ENCODE assay signal across 7 mouse cellular contexts in genomic region chr7:34570114-34571065, GRCm38 (mm10).
DNase-seq lines count a peak whose midpoint lies in the region; ATAC-seq and TF ChIP-seq lines count a peak whose summit lies in the region.

No protein-coding gene starts in this region.

- peak overlapping the region; percentile 53 for H3K9ac ChIP-seq in forebrain, embryonic 11.5 days (ENCODE audit: low read length)
- H3K9ac ChIP-seq in heart, embryonic 16.5 days (ENCODE audit: low read length) = peak overlapping the region; percentile 54
- no peak overlapping the region for H3K9ac ChIP-seq in liver, embryonic 14.5 days (replicated peaks)
- H3K9ac ChIP-seq in neural tube, embryonic 15.5 days (replicated peaks) = peak overlapping the region; percentile 31; the same call in 1 of the 2 replicates

- peak overlapping the region; percentile 75 for H3K27ac ChIP-seq in forebrain, embryonic 11.5 days (ENCODE audit: low read depth, low read length)
- H3K27ac ChIP-seq in heart, embryonic 16.5 days (ENCODE audit: low read length) = no peak overlapping the region
- no peak overlapping the region for H3K27ac ChIP-seq in liver, embryonic 14.5 days
- peak overlapping the region; percentile 42; the same call in 1 of the 2 replicates for H3K27ac ChIP-seq in neural tube, embryonic 15.5 days (replicated peaks)

- peak; percentile 36 for DNase-seq in brain, adult 2 months (ENCODE audit: low read depth, low spot score)
- peak; percentile 83 for DNase-seq in forebrain, embryonic 11.5 days (ENCODE audit: low spot score)
- peak; percentile 89 for DNase-seq in kidney, postnatal 10 days
- no peak for DNase-seq in liver, embryonic 14.5 days (ENCODE audit: low read depth in 3 of 3, low spot score in 3 of 3)
- DNase-seq in urinary bladder, postnatal 36 days (ENCODE audit: low spot score in 2 of 2) = peak; percentile 79 to 84

- no peaks in the 10 kb centered on the region for H3K27me3 ChIP-seq in forebrain, embryonic 11.5 days (ENCODE audit: control insufficient read depth, insufficient read depth, low read length)
- 0 out of 2 replicates have a peak, but pooled peaks cover 2% of the 10 kb centered on the region for H3K27me3 ChIP-seq in heart, embryonic 16.5 days (ENCODE audit: control insufficient read depth, insufficient read depth, low read length)
- no peaks in the 10 kb centered on the region for H3K27me3 ChIP-seq in liver, embryonic 14.5 days (ENCODE audit: control insufficient read depth, insufficient read depth, low read length)
- no peaks in the 10 kb centered on the region for H3K27me3 ChIP-seq in neural tube, embryonic 15.5 days (replicated peaks)

- no peaks in the 10 kb centered on the region for H3K36me3 ChIP-seq in forebrain, embryonic 11.5 days (ENCODE audit: control insufficient read depth, insufficient read depth, low read length)
- H3K36me3 ChIP-seq in heart, embryonic 16.5 days (ENCODE audit: control insufficient read depth, insufficient read depth) = no peaks in the 10 kb centered on the region
- no peaks in the 10 kb centered on the region for H3K36me3 ChIP-seq in liver, embryonic 14.5 days (replicated peaks; ENCODE audit: control insufficient read depth, insufficient read depth, low read depth)
- no peaks in the 10 kb centered on the region for H3K36me3 ChIP-seq in neural tube, embryonic 15.5 days

- no peaks in the 10 kb centered on the region for H3K9me3 ChIP-seq in forebrain, embryonic 11.5 days (ENCODE audit: control insufficient read depth, low read length)
- no peaks in the 10 kb centered on the region for H3K9me3 ChIP-seq in heart, embryonic 16.5 days (replicated peaks; ENCODE audit: control insufficient read depth, low read length)
- H3K9me3 ChIP-seq in liver, embryonic 14.5 days (ENCODE audit: control insufficient read depth, low read length) = no peaks in the 10 kb centered on the region
- H3K9me3 ChIP-seq in neural tube, embryonic 15.5 days (replicated peaks) = no peaks in the 10 kb centered on the region

- H3K4me3 ChIP-seq in forebrain, embryonic 11.5 days (ENCODE audit: low read depth, low read length) = peak overlapping the region; percentile 27
- H3K4me3 ChIP-seq in heart, embryonic 16.5 days (ENCODE audit: low read length) = peak overlapping the region; percentile 40
- no peak overlapping the region for H3K4me3 ChIP-seq in liver, embryonic 14.5 days (ENCODE audit: insufficient read depth in 1 of 2, low read depth in 2 of 2, low read length in 2 of 2)
- peak overlapping the region; percentile 27 for H3K4me3 ChIP-seq in neural tube, embryonic 15.5 days (replicated peaks)

- 2% methylated on average over 43 of the region's 43 CpGs for WGBS in forebrain, embryonic 11.5 days
- WGBS in heart, embryonic 16.5 days = 3% methylated on average over 43 of the region's 43 CpGs
- WGBS in liver, embryonic 14.5 days (ENCODE audit: insufficient replicate concordance) = 5% methylated on average over 43 of the region's 43 CpGs
- WGBS in neural tube, embryonic 15.5 days = 1% methylated on average over 43 of the region's 43 CpGs

- peak; percentile 96 for ATAC-seq in forebrain, embryonic 11.5 days (replicated peaks; ENCODE audit: low FRiP score)
- ATAC-seq in heart, embryonic 16.5 days (replicated peaks; ENCODE audit: extremely low read depth, insufficient read depth, low FRiP score) = peak; percentile 75
- no peak for ATAC-seq in liver, embryonic 14.5 days (ENCODE audit: insufficient read depth)
- peak; percentile 85 for ATAC-seq in neural tube, embryonic 15.5 days (ENCODE audit: low FRiP score)

- H3K4me2 ChIP-seq in forebrain, embryonic 11.5 days (ENCODE audit: low read depth, low read length, severe bottlenecking) = peak overlapping the region; percentile 54
- H3K4me2 ChIP-seq in heart, embryonic 16.5 days (ENCODE audit: low read depth, low read length) = peak overlapping the region; percentile 75
- H3K4me2 ChIP-seq in liver, embryonic 14.5 days (ENCODE audit: low read depth) = peak overlapping the region; percentile 45
- H3K4me2 ChIP-seq in neural tube, embryonic 15.5 days = peak overlapping the region; percentile 54

- TF ChIP-seq EP300 in liver, embryonic 14.5 days (IDR thresholded peaks at IDR 0.05; ENCODE audit: low read depth) = no peak

- peaks cover 16% of the 10 kb centered on the region for H3K4me1 ChIP-seq in forebrain, embryonic 11.5 days (replicated peaks; ENCODE audit: control insufficient read depth, insufficient read depth, low read length)
- peaks cover 17% of the 10 kb centered on the region for H3K4me1 ChIP-seq in heart, embryonic 16.5 days (ENCODE audit: control insufficient read depth, insufficient read depth, low read length)
- H3K4me1 ChIP-seq in liver, embryonic 14.5 days (replicated peaks; ENCODE audit: control insufficient read depth in 2 of 2, insufficient read depth in 2 of 2, low read length in 1 of 2) = no peaks in the 10 kb centered on the region
- H3K4me1 ChIP-seq in neural tube, embryonic 15.5 days = peaks cover 19% of the 10 kb centered on the region

- no peak for TF ChIP-seq CTCF in liver, embryonic 14.5 days (IDR thresholded peaks at IDR 0.05; ENCODE audit: low read depth)

Comparison
In these comparisons a context has a peak if more than half of its experiments do, and no peak if none do; other contexts are left out.
1. DNase-seq: peak in brain, adult 2 months (single experiment), forebrain, embryonic 11.5 days (single experiment), kidney, postnatal 10 days (single experiment) and urinary bladder, postnatal 36 days (2 of 2); none in liver, embryonic 14.5 days (0 of 3).
2. H3K27ac ChIP-seq: peak in forebrain, embryonic 11.5 days (single experiment) and neural tube, embryonic 15.5 days (single experiment); none in heart, embryonic 16.5 days (single experiment) and liver, embryonic 14.5 days (single experiment).
3. H3K4me3 ChIP-seq: peak in forebrain, embryonic 11.5 days (single experiment), heart, embryonic 16.5 days (single experiment) and neural tube, embryonic 15.5 days (single experiment); none in liver, embryonic 14.5 days (0 of 2).
4. Peak in every context shown above with its lines, with median percentiles within 50 percentile points of each other: H3K4me2 ChIP-seq.